Mouse (Mus musculus): ENCODE data around the gene Hoxc4. TPM values are rescaled to one million over a fixed set of nuclear protein-coding genes. Genes with fewer than 3 reads are reported as not detected.

The Hoxc4 gene
- total RNA-seq, 1 experiment, result 0.31 TPM

GRCm38 (mm10) chr15:102984521-102984920, 34.2 kb upstream of the Hoxc4 start:
- no peaks in the 10 kb centered on the region for H3K36me3 ChIP-seq (ENCODE audit: control insufficient read depth, insufficient read depth, low read length, poor library complexity, severe bottlenecking)
- H3K27ac ChIP-seq (ENCODE audit: insufficient read depth, low read depth, low read length, poor library complexity, severe bottlenecking), result no peak overlapping the region
- no peak overlapping the region for H3K9ac ChIP-seq (ENCODE audit: insufficient read depth, low read depth, low read length, poor library complexity, severe bottlenecking)
- no peak for DNase-seq (ENCODE audit: low read depth, low spot score)
- no peak for TF ChIP-seq CHD2 (IDR thresholded peaks at IDR 0.05; ENCODE audit: low read depth, low read length)
- no peak for TF ChIP-seq ZC3H11A (IDR thresholded peaks at IDR 0.05; ENCODE audit: borderline replicate concordance, low read depth, low read length)
- no peak for TF ChIP-seq ZNF384 (IDR thresholded peaks at IDR 0.05; ENCODE audit: low read depth, low read length)
- no peak for TF ChIP-seq MAFK (IDR thresholded peaks at IDR 0.05; ENCODE audit: insufficient read depth, low read depth, low read length)
- no peak for TF ChIP-seq HCFC1 (IDR thresholded peaks at IDR 0.05; ENCODE audit: borderline replicate concordance, insufficient read depth, low read length)
- in situ Hi-C loops (cut with MboI; ENCODE audit: low sequenced_read_pairs in 2 of 2, unreplicated experiment in 2 of 2), result loop anchor here in 1 of 2 experiments (10.0 to 25.0 kb wide), 3 partner anchors 60 to 328 kb away; partner anchors contain the start of genes Gpr84 and Hoxc13
- H3K4me1 ChIP-seq (ENCODE audit: control insufficient read depth in 2 of 2, insufficient read depth in 2 of 2, low read length in 2 of 2, poor library complexity in 1 of 2), result no peaks in the 10 kb centered on the region
- no peaks in the 10 kb centered on the region for H3K9me3 ChIP-seq (ENCODE audit: control insufficient read depth, insufficient read depth, low read depth, low read length)
- H3K4me3 ChIP-seq (ENCODE audit: insufficient read depth in 1 of 2, low read depth in 1 of 2, low read length in 2 of 2, poor library complexity in 1 of 2, severe bottlenecking in 1 of 2), result no peak overlapping the region

- in situ Hi-C loops (cut with MboI; ENCODE audit: low sequenced_read_pairs in 2 of 2, unreplicated experiment in 2 of 2), result loop anchor here (5.0 to 25.0 kb wide), 4 partner anchors 60 to 327 kb away; partner anchors contain the start of genes Gpr84 (in 1 of the 2) and Hoxc13 (in 1 of the 2)
- no peak for DNase-seq (ENCODE audit: low read depth, low spot score)
- H3K9ac ChIP-seq (ENCODE audit: insufficient read depth, low read depth, low read length, poor library complexity, severe bottlenecking), result no peak overlapping the region
These were observed 33.8 kb upstream of the Hoxc4 start for GRCm38 (mm10) chr15:102984925-102985324.

GRCm38 (mm10) chr15:102987124-102987833, 31.5 kb upstream of the Hoxc4 start:
- no peak overlapping the region for H3K4me3 ChIP-seq (ENCODE audit: insufficient read depth in 1 of 2, low read depth in 1 of 2, low read length in 2 of 2, poor library complexity in 1 of 2, severe bottlenecking in 1 of 2)
- no peak overlapping the region for H3K9ac ChIP-seq (ENCODE audit: insufficient read depth, low read depth, low read length, poor library complexity, severe bottlenecking)
- no peak overlapping the region for H3K27ac ChIP-seq (ENCODE audit: insufficient read depth, low read depth, low read length, poor library complexity, severe bottlenecking)
- H3K4me1 ChIP-seq (ENCODE audit: control insufficient read depth in 2 of 2, insufficient read depth in 2 of 2, low read length in 2 of 2, poor library complexity in 1 of 2), result peaks cover 0 to 7% of the 10 kb centered on the region in 2 experiments; a peak in 1 of 4 replicates
- peak; percentile 93 for DNase-seq (ENCODE audit: low read depth, low spot score)
- H3K9me3 ChIP-seq (ENCODE audit: control insufficient read depth, insufficient read depth, low read depth, low read length), result no peaks in the 10 kb centered on the region
- H3K36me3 ChIP-seq (ENCODE audit: control insufficient read depth, insufficient read depth, low read length, poor library complexity, severe bottlenecking), result no peaks in the 10 kb centered on the region
- in situ Hi-C loops (cut with MboI; ENCODE audit: low sequenced_read_pairs in 2 of 2, unreplicated experiment in 2 of 2), result loop anchor here (5.0 to 25.0 kb wide), 4 partner anchors 62 to 325 kb away; partner anchors contain the start of genes Gpr84 (in 1 of the 2) and Hoxc13 (in 1 of the 2)
- TF ChIP-seq MAFK (IDR thresholded peaks at IDR 0.05; ENCODE audit: insufficient read depth, low read depth, low read length), result no peak
- TF ChIP-seq HCFC1 (IDR thresholded peaks at IDR 0.05; ENCODE audit: borderline replicate concordance, insufficient read depth, low read length), result no peak
- no peak for TF ChIP-seq CHD2 (IDR thresholded peaks at IDR 0.05; ENCODE audit: low read depth, low read length)
- TF ChIP-seq ZC3H11A (IDR thresholded peaks at IDR 0.05; ENCODE audit: borderline replicate concordance, low read depth, low read length), result no peak; the same call in 1 of the 2 replicates

More at GRCm38 (mm10) chr15:102984925-102985324, 33.8 kb upstream of the Hoxc4 start:
- Histone ChIP-seq H3K4me1 (ENCODE audit: control insufficient read depth in 2 of 2, insufficient read depth in 2 of 2, low read length in 2 of 2, poor library complexity in 1 of 2) (no peaks in the 10 kb centered on the region), H3K27ac (ENCODE audit: insufficient read depth, low read depth, low read length, poor library complexity, severe bottlenecking) (no peak overlapping the region), H3K9me3 (ENCODE audit: control insufficient read depth, insufficient read depth, low read depth, low read length) (no peaks in the 10 kb centered on the region), H3K36me3 (ENCODE audit: control insufficient read depth, insufficient read depth, low read length, poor library complexity, severe bottlenecking) (no peaks in the 10 kb centered on the region), H3K4me3 (ENCODE audit: insufficient read depth in 1 of 2, low read depth in 1 of 2, low read length in 2 of 2, poor library complexity in 1 of 2, severe bottlenecking in 1 of 2) (no peak overlapping the region)
- no peak for TF ChIP-seq ZNF384 (IDR thresholded peaks at IDR 0.05; ENCODE audit: low read depth, low read length)
- no peak for TF ChIP-seq CHD2 (IDR thresholded peaks at IDR 0.05; ENCODE audit: low read depth, low read length)
- TF ChIP-seq ZC3H11A (IDR thresholded peaks at IDR 0.05; ENCODE audit: borderline replicate concordance, low read depth, low read length), result no peak
- TF ChIP-seq HCFC1 (IDR thresholded peaks at IDR 0.05; ENCODE audit: borderline replicate concordance, insufficient read depth, low read length), result no peak
- TF ChIP-seq MAFK (IDR thresholded peaks at IDR 0.05; ENCODE audit: insufficient read depth, low read depth, low read length), result no peak

- no peak for TF ChIP-seq CHD2 (IDR thresholded peaks at IDR 0.05; ENCODE audit: low read depth, low read length)
- no peak for TF ChIP-seq HCFC1 (IDR thresholded peaks at IDR 0.05; ENCODE audit: borderline replicate concordance, insufficient read depth, low read length)
- no peak for TF ChIP-seq ZC3H11A (IDR thresholded peaks at IDR 0.05; ENCODE audit: borderline replicate concordance, low read depth, low read length)
- TF ChIP-seq ZNF384 (IDR thresholded peaks at IDR 0.05; ENCODE audit: low read depth, low read length), result 0 out of 2 replicates have a peak, but pooled peaks have one; percentile 53
- TF ChIP-seq MAFK (IDR thresholded peaks at IDR 0.05; ENCODE audit: insufficient read depth, low read depth, low read length), result no peak
- no peaks in the 10 kb centered on the region for H3K9me3 ChIP-seq (ENCODE audit: control insufficient read depth, insufficient read depth, low read depth, low read length)
- no peak for DNase-seq (ENCODE audit: low read depth, low spot score)
- peaks cover 0 to 7% of the 10 kb centered on the region in 2 experiments; a peak in 1 of 4 replicates for H3K4me1 ChIP-seq (ENCODE audit: control insufficient read depth in 2 of 2, insufficient read depth in 2 of 2, low read length in 2 of 2, poor library complexity in 1 of 2)
- in situ Hi-C loops (cut with MboI; ENCODE audit: low sequenced_read_pairs in 2 of 2, unreplicated experiment in 2 of 2), result loop anchor here (5.0 to 25.0 kb wide), 4 partner anchors 63 to 324 kb away; partner anchors contain the start of genes Gpr84 (in 1 of the 2) and Hoxc13 (in 1 of the 2)
- no peak overlapping the region for H3K27ac ChIP-seq (ENCODE audit: insufficient read depth, low read depth, low read length, poor library complexity, severe bottlenecking)
- H3K9ac ChIP-seq (ENCODE audit: insufficient read depth, low read depth, low read length, poor library complexity, severe bottlenecking), result no peak overlapping the region
- no peaks in the 10 kb centered on the region for H3K36me3 ChIP-seq (ENCODE audit: control insufficient read depth, insufficient read depth, low read length, poor library complexity, severe bottlenecking)
- H3K4me3 ChIP-seq (ENCODE audit: insufficient read depth in 1 of 2, low read depth in 1 of 2, low read length in 2 of 2, poor library complexity in 1 of 2, severe bottlenecking in 1 of 2), result no peak overlapping the region
These were observed 30.7 kb upstream of the Hoxc4 start for GRCm38 (mm10) chr15:102988078-102988477.
